Mouse (Mus musculus): ENCODE data around the gene Poc1b.

The Poc1b gene

GRCm38 (mm10) chr10:99227968-99228864 is 121.4 kb downstream of the Poc1b start:
- no peak for DNase-seq

- DNase-seq = peak; percentile 19
Measured at GRCm38 (mm10) chr10:99229031-99229684, 122.3 kb downstream of the Poc1b start.

GRCm38 (mm10) chr10:99232518-99233227 is 125.8 kb downstream of the Poc1b start:
- DNase-seq = peak; percentile 23

- no peak for DNase-seq
Measured at GRCm38 (mm10) chr10:99234336-99234735, 127.5 kb downstream of the Poc1b start.

- no peak for DNase-seq
Measured at GRCm38 (mm10) chr10:99235081-99235480, 128.2 kb downstream of the Poc1b start.

GRCm38 (mm10) chr10:99237205-99237832 is 130.5 kb downstream of the Poc1b start:
- no peak for DNase-seq

- DNase-seq = no peak
Measured at GRCm38 (mm10) chr10:99238537-99238936, 131.7 kb downstream of the Poc1b start.

- no peak for DNase-seq
Measured at GRCm38 (mm10) chr10:99241284-99241828, 134.5 kb downstream of the Poc1b start.

- peak; percentile 27 for DNase-seq
Measured at GRCm38 (mm10) chr10:99241829-99242711, 135.2 kb downstream of the Poc1b start.

GRCm38 (mm10) chr10:99242721-99243120 is 135.9 kb downstream of the Poc1b start:
- DNase-seq = no peak

- DNase-seq = no peak
Measured at GRCm38 (mm10) chr10:99243907-99244489, 137.2 kb downstream of the Poc1b start.

GRCm38 (mm10) chr10:99244655-99245260 is 137.9 kb downstream of the Poc1b start:
- DNase-seq = no peak

GRCm38 (mm10) chr10:99246797-99247508 is 140.1 kb downstream of the Poc1b start:
- DNase-seq = no peak
